Mouse (Mus musculus): ENCODE measurements at regions not wholly inside any gene's neighbourhood (a gene's known extent, or its start where the extent isn't known, plus 50 kb on each side); places are given as distances from the start of the nearest gene placed in this dataset.

- DNase-seq (ENCODE audit: low spot score) = no peak
Observed at GRCm38 (mm10) chr6:116901816-116902215, 185.1 kb upstream of the Tmem72 start.

GRCm38 (mm10) chr6:116902371-116902770 lies 185.7 kb upstream of the Tmem72 start:
- no peak for DNase-seq (ENCODE audit: low spot score)

- DNase-seq (ENCODE audit: low spot score) = no peak
Observed at GRCm38 (mm10) chr6:116906426-116907172, 189.9 kb upstream of the Tmem72 start.

GRCm38 (mm10) chr6:116910607-116911006 lies 193.9 kb upstream of the Tmem72 start:
- no peak for DNase-seq (ENCODE audit: low spot score)

GRCm38 (mm10) chr6:116912161-116912560 lies 195.4 kb upstream of the Tmem72 start:
- DNase-seq (ENCODE audit: low spot score) = no peak

- DNase-seq (ENCODE audit: low spot score) = no peak
Observed at GRCm38 (mm10) chr6:116914073-116914472, 197.4 kb upstream of the Tmem72 start.

GRCm38 (mm10) chr6:116935024-116935423 lies 218.3 kb upstream of the Tmem72 start:
- DNase-seq (ENCODE audit: low spot score) = no peak

- no peak for DNase-seq (ENCODE audit: low spot score)
Observed at GRCm38 (mm10) chr6:116941576-116941975, 224.9 kb upstream of the Tmem72 start.

GRCm38 (mm10) chr6:116942696-116943095 lies 225.6 kb upstream of the Cxcl12 start:
- no peak for DNase-seq (ENCODE audit: low spot score)

GRCm38 (mm10) chr6:116946083-116946732 lies 222.1 kb upstream of the Cxcl12 start:
- no peak for DNase-seq (ENCODE audit: low spot score)

- DNase-seq (ENCODE audit: low spot score) = no peak
Observed at GRCm38 (mm10) chr6:116959611-116960010, 208.7 kb upstream of the Cxcl12 start.

GRCm38 (mm10) chr6:116960641-116961040 lies 207.7 kb upstream of the Cxcl12 start:
- no peak for DNase-seq (ENCODE audit: low spot score)

- DNase-seq (ENCODE audit: low spot score) = no peak
Observed at GRCm38 (mm10) chr6:116966436-116966835, 201.9 kb upstream of the Cxcl12 start.

GRCm38 (mm10) chr6:116969381-116969910 lies 198.9 kb upstream of the Cxcl12 start:
- no peak for DNase-seq (ENCODE audit: low spot score)

- no peak for DNase-seq (ENCODE audit: low spot score)
Observed at GRCm38 (mm10) chr6:116974841-116975240, 193.5 kb upstream of the Cxcl12 start.

- no peak for DNase-seq (ENCODE audit: low spot score)
Observed at GRCm38 (mm10) chr6:116980349-116980995, 187.9 kb upstream of the Cxcl12 start.

GRCm38 (mm10) chr6:116985147-116985737 lies 183.1 kb upstream of the Cxcl12 start:
- DNase-seq (ENCODE audit: low spot score) = no peak

GRCm38 (mm10) chr6:116986266-116987000 lies 181.9 kb upstream of the Cxcl12 start:
- no peak for DNase-seq (ENCODE audit: low spot score)

- DNase-seq (ENCODE audit: low spot score) = no peak
Observed at GRCm38 (mm10) chr6:116987243-116987642, 181.1 kb upstream of the Cxcl12 start.

- DNase-seq (ENCODE audit: low spot score) = no peak
Observed at GRCm38 (mm10) chr6:116998948-116999682, 169.2 kb upstream of the Cxcl12 start.

GRCm38 (mm10) chr6:116999940-117000339 lies 168.4 kb upstream of the Cxcl12 start:
- DNase-seq (ENCODE audit: low spot score) = no peak
